Mouse (Mus musculus): ENCODE measurements at regions not wholly inside any gene's neighbourhood (a gene's known extent, or its start where the extent isn't known, plus 50 kb on each side); places are given as distances from the start of the nearest gene placed in this dataset.

- Histone ChIP-seq H3K4me2 (replicated peaks) (no peak overlapping the region), H3K27me3 (no peaks in the 10 kb centered on the region), H3K9ac (replicated peaks) (no peak overlapping the region), H3K27ac (replicated peaks) (no peak overlapping the region), H3K36me3 (no peaks in the 10 kb centered on the region), H3K4me1 (no peaks in the 10 kb centered on the region), H3K4me3 (no peak overlapping the region), H3K9me3 (no peaks in the 10 kb centered on the region)
- ATAC-seq (replicated peaks): no peak
- WGBS: 56% methylated on average over 4 of the region's 4 CpGs
Observed at GRCm38 (mm10) chr19:6684921-6685320, 142.1 kb upstream of the Slc22a12 start.

- no peak overlapping the region for H3K4me3 ChIP-seq
- no peaks in the 10 kb centered on the region for H3K36me3 ChIP-seq
- H3K4me1 ChIP-seq: no peaks in the 10 kb centered on the region
- 12% methylated on average over 14 of the region's 14 CpGs for WGBS
- ATAC-seq (replicated peaks): no peak
- H3K27ac ChIP-seq (replicated peaks): no peak overlapping the region
- no peaks in the 10 kb centered on the region for H3K27me3 ChIP-seq
- no peaks in the 10 kb centered on the region for H3K9me3 ChIP-seq
- H3K9ac ChIP-seq (replicated peaks): no peak overlapping the region
- no peak overlapping the region for H3K4me2 ChIP-seq (replicated peaks)
Observed at GRCm38 (mm10) chr19:6679392-6680307, 136.8 kb upstream of the Slc22a12 start.

- Histone ChIP-seq H3K4me2 (replicated peaks) (no peak overlapping the region), H3K27me3 (no peaks in the 10 kb centered on the region), H3K36me3 (no peaks in the 10 kb centered on the region), H3K9ac (replicated peaks) (no peak overlapping the region), H3K27ac (replicated peaks) (no peak overlapping the region), H3K9me3 (no peaks in the 10 kb centered on the region), H3K4me1 (no peaks in the 10 kb centered on the region), H3K4me3 (no peak overlapping the region)
- 49% methylated on average over 12 of the region's 12 CpGs for WGBS
- no peak for ATAC-seq (replicated peaks)
Observed at GRCm38 (mm10) chr19:6677511-6677910, 134.7 kb upstream of the Slc22a12 start.

- Histone ChIP-seq H3K4me1 (no peaks in the 10 kb centered on the region), H3K27me3 (no peaks in the 10 kb centered on the region), H3K36me3 (no peaks in the 10 kb centered on the region), H3K4me3 (no peak overlapping the region), H3K9me3 (no peaks in the 10 kb centered on the region), H3K27ac (replicated peaks) (no peak overlapping the region), H3K9ac (replicated peaks) (no peak overlapping the region), H3K4me2 (replicated peaks) (no peak overlapping the region)
- no peak for ATAC-seq (replicated peaks)
- 27% methylated on average over 3 of the region's 3 CpGs for WGBS
Observed at GRCm38 (mm10) chr19:6675586-6675985, 132.8 kb upstream of the Slc22a12 start.

GRCm38 (mm10) chr19:6671696-6672095 is 128.9 kb upstream of the Slc22a12 start:
- H3K4me3 ChIP-seq: no peak overlapping the region
- no peak for ATAC-seq (replicated peaks)
- H3K36me3 ChIP-seq: no peaks in the 10 kb centered on the region
- H3K4me1 ChIP-seq: no peaks in the 10 kb centered on the region
- H3K4me2 ChIP-seq (replicated peaks): no peak overlapping the region
- H3K27ac ChIP-seq (replicated peaks): no peak overlapping the region
- no peaks in the 10 kb centered on the region for H3K27me3 ChIP-seq
- H3K9me3 ChIP-seq: no peaks in the 10 kb centered on the region
- WGBS: 81% methylated on average over 6 of the region's 6 CpGs
- no peak overlapping the region for H3K9ac ChIP-seq (replicated peaks)

GRCm38 (mm10) chr19:6669881-6670280 is 127.0 kb upstream of the Slc22a12 start:
- no peak overlapping the region for H3K9ac ChIP-seq (replicated peaks)
- WGBS: 83% methylated on average over 8 of the region's 8 CpGs
- H3K9me3 ChIP-seq: no peaks in the 10 kb centered on the region
- H3K27me3 ChIP-seq: no peaks in the 10 kb centered on the region
- H3K4me1 ChIP-seq: no peaks in the 10 kb centered on the region
- no peak overlapping the region for H3K4me2 ChIP-seq (replicated peaks)
- H3K27ac ChIP-seq (replicated peaks): no peak overlapping the region
- H3K36me3 ChIP-seq: no peaks in the 10 kb centered on the region
- ATAC-seq (replicated peaks): no peak
- H3K4me3 ChIP-seq: no peak overlapping the region

GRCm38 (mm10) chr19:6668545-6668944 is 125.7 kb upstream of the Slc22a12 start:
- Histone ChIP-seq H3K4me1 (0 out of 2 replicates have a peak, but pooled peaks cover 1% of the 10 kb centered on the region), H3K4me3 (no peak overlapping the region), H3K27me3 (no peaks in the 10 kb centered on the region), H3K9me3 (no peaks in the 10 kb centered on the region), H3K9ac (replicated peaks) (no peak overlapping the region), H3K4me2 (replicated peaks) (no peak overlapping the region), H3K36me3 (no peaks in the 10 kb centered on the region), H3K27ac (replicated peaks) (no peak overlapping the region)
- 59% methylated on average over 2 of the region's 2 CpGs for WGBS
- no peak for ATAC-seq (replicated peaks)

- WGBS: 63% methylated on average over 6 of the region's 6 CpGs
- Histone ChIP-seq H3K4me2 (replicated peaks) (no peak overlapping the region), H3K27me3 (no peaks in the 10 kb centered on the region), H3K4me1 (0 out of 2 replicates have a peak, but pooled peaks cover 2% of the 10 kb centered on the region), H3K9ac (replicated peaks) (no peak overlapping the region), H3K9me3 (no peaks in the 10 kb centered on the region), H3K4me3 (no peak overlapping the region), H3K27ac (replicated peaks) (no peak overlapping the region), H3K36me3 (no peaks in the 10 kb centered on the region)
- ATAC-seq (replicated peaks): no peak
Observed at GRCm38 (mm10) chr19:6666187-6666722, 123.4 kb upstream of the Slc22a12 start.

- Histone ChIP-seq H3K9ac (replicated peaks) (no peak overlapping the region), H3K4me3 (no peak overlapping the region), H3K27ac (replicated peaks) (no peak overlapping the region), H3K4me2 (replicated peaks) (no peak overlapping the region), H3K36me3 (no peaks in the 10 kb centered on the region), H3K27me3 (no peaks in the 10 kb centered on the region), H3K4me1 (0 out of 2 replicates have a peak, but pooled peaks cover 2% of the 10 kb centered on the region), H3K9me3 (no peaks in the 10 kb centered on the region)
- no peak for ATAC-seq (replicated peaks)
- WGBS: 77% methylated on average over 15 of the region's 15 CpGs
Observed at GRCm38 (mm10) chr19:6665264-6666054, 122.6 kb upstream of the Slc22a12 start.

GRCm38 (mm10) chr19:6664311-6664952 is 121.6 kb upstream of the Slc22a12 start:
- Histone ChIP-seq H3K27ac (replicated peaks) (no peak overlapping the region), H3K4me1 (0 out of 2 replicates have a peak, but pooled peaks cover 2% of the 10 kb centered on the region), H3K4me3 (no peak overlapping the region), H3K36me3 (no peaks in the 10 kb centered on the region), H3K9ac (replicated peaks) (no peak overlapping the region), H3K4me2 (replicated peaks) (no peak overlapping the region), H3K27me3 (no peaks in the 10 kb centered on the region), H3K9me3 (no peaks in the 10 kb centered on the region)
- WGBS: 84% methylated on average over 12 of the region's 12 CpGs
- no peak for ATAC-seq (replicated peaks)

GRCm38 (mm10) chr19:6663391-6663790 is 120.6 kb upstream of the Slc22a12 start:
- ATAC-seq (replicated peaks): peak; percentile 91
- H3K27me3 ChIP-seq: no peaks in the 10 kb centered on the region
- 1% methylated on average over 10 of the region's 10 CpGs for WGBS
- no peak overlapping the region for H3K4me3 ChIP-seq
- H3K36me3 ChIP-seq: no peaks in the 10 kb centered on the region
- H3K9me3 ChIP-seq: no peaks in the 10 kb centered on the region
- H3K4me2 ChIP-seq (replicated peaks): no peak overlapping the region
- no peak overlapping the region for H3K9ac ChIP-seq (replicated peaks)
- H3K27ac ChIP-seq (replicated peaks): no peak overlapping the region
- 0 out of 2 replicates have a peak, but pooled peaks cover 2% of the 10 kb centered on the region for H3K4me1 ChIP-seq

Data from forebrain, embryonic 15.5 days (tissue).